Mouse (Mus musculus) adrenal gland, postnatal 36 days (tissue): ENCODE data around the gene Nrbp1. TPM values are rescaled to one million over a fixed set of nuclear protein-coding genes. Genes with fewer than 3 reads are reported as not detected.
"Not testable (repeated sequence)": the region's sequence is repeated elsewhere in the genome, so short reads cannot be mapped to it uniquely, and the experiment has no call there.

Source experiments
- DNase-seq, 2 experiments: peaks; one replicate each; pipeline ENCODE4 v3.0.0; 2021; ENCODE audit warnings: mixed read lengths in 1 of 2
- total RNA-seq, 2 experiments: library from RNA; stranded (reverse); gene quantifications; 2 replicates each; pipeline ENCODE4 v1.2.3; 2021

Gene Nrbp1
- total RNA-seq, 2 experiments from 2014 or later = 80.6 to 95.8 TPM

- DNase-seq = peak; percentile 7 to 24
Measured at GRCm38 (mm10) chr5:31203866-31204265, 36.8 kb upstream of the Nrbp1 start.

GRCm38 (mm10) chr5:31204421-31204820 is 36.2 kb upstream of the Nrbp1 start:
- DNase-seq = no peak

- not testable (repeated sequence) for DNase-seq
Measured at GRCm38 (mm10) chr5:31216554-31216953, 24.1 kb upstream of the Nrbp1 start.

- peak in 1 of 2 experiments; percentile 51 for DNase-seq
Measured at GRCm38 (mm10) chr5:31218294-31218693, 22.4 kb upstream of the Nrbp1 start.

GRCm38 (mm10) chr5:31219070-31219469 is 21.6 kb upstream of the Nrbp1 start:
- peak in 1 of 2 experiments; percentile 25 for DNase-seq

GRCm38 (mm10) chr5:31219474-31219873 is 21.2 kb upstream of the Nrbp1 start:
- no peak for DNase-seq

- peak; percentile 62 to 66 for DNase-seq
Measured at GRCm38 (mm10) chr5:31219911-31220447, 20.7 kb upstream of the Nrbp1 start.

GRCm38 (mm10) chr5:31220448-31221303 is 20.0 kb upstream of the Nrbp1 start, which contains the start of gene Ppm1g:
Ppm1g (minus strand) TSS chr5:31220687.
- peak; percentile 99 for DNase-seq

- peak; percentile 43 to 71 for DNase-seq
Measured at GRCm38 (mm10) chr5:31221304-31221945, 19.2 kb upstream of the Nrbp1 start.

- DNase-seq = no peak
Measured at GRCm38 (mm10) chr5:31222696-31223095, 18.0 kb upstream of the Nrbp1 start.

GRCm38 (mm10) chr5:31226641-31227040 is 14.0 kb upstream of the Nrbp1 start:
- no peak for DNase-seq

- DNase-seq = no peak
Measured at GRCm38 (mm10) chr5:31241522-31242034, 914 bp downstream of the Nrbp1 start.

GRCm38 (mm10) chr5:31242191-31242590 is 1.5 kb downstream of the Nrbp1 start:
- no peak for DNase-seq

- DNase-seq = no peak
Measured at GRCm38 (mm10) chr5:31250716-31251115, 10.1 kb downstream of the Nrbp1 start.

GRCm38 (mm10) chr5:31251541-31252101 is 11.0 kb downstream of the Nrbp1 start, which contains the start of gene Krtcap3:
Krtcap3 (plus strand) TSS chr5:31251691.
- peak in 1 of 2 experiments; percentile 30 for DNase-seq

- DNase-seq = no peak
Measured at GRCm38 (mm10) chr5:31252151-31252550, 11.5 kb downstream of the Nrbp1 start.

- no peak for DNase-seq
Measured at GRCm38 (mm10) chr5:31252795-31253545, 12.3 kb downstream of the Nrbp1 start.

GRCm38 (mm10) chr5:31253806-31254205 is 13.1 kb downstream of the Nrbp1 start:
- DNase-seq = no peak

- DNase-seq = peak; percentile 49 to 60
Measured at GRCm38 (mm10) chr5:31254452-31254851, 13.8 kb downstream of the Nrbp1 start.

- DNase-seq = no peak
Measured at GRCm38 (mm10) chr5:31254901-31255300, 14.2 kb downstream of the Nrbp1 start.

GRCm38 (mm10) chr5:31255381-31255780 is 14.7 kb downstream of the Nrbp1 start:
- no peak for DNase-seq

GRCm38 (mm10) chr5:31255971-31256370 is 15.3 kb downstream of the Nrbp1 start:
- DNase-seq = no peak
